Mouse (Mus musculus): ENCODE measurements around the gene Med13l.
A peak's percentile ranks its signal among the peaks of the same experiment; 100 is the strongest.

Med13l gene

DNA sequence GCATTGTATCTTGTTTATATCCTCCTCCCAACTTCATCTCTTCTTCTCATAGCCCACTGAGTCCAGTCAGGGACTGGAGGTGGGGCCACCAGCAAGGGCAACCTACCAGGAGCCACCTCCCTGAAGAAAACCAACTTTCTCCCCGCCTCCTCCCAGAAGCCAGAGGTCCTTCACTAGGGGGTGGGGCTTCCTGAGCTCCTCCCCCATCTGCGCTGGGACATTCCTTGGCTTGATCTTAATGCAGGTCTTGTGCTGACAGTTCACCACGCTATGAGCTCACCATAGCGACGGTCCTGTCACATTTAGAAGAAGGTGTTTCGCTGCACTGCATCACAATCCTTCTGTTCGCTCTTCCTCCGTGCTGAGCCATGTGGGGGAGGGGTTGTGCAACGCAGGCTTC lies 229.3 kb downstream of the Med13l start:
- no peak for DNase-seq (ENCODE audit: low spot score in 2 of 2)

DNA sequence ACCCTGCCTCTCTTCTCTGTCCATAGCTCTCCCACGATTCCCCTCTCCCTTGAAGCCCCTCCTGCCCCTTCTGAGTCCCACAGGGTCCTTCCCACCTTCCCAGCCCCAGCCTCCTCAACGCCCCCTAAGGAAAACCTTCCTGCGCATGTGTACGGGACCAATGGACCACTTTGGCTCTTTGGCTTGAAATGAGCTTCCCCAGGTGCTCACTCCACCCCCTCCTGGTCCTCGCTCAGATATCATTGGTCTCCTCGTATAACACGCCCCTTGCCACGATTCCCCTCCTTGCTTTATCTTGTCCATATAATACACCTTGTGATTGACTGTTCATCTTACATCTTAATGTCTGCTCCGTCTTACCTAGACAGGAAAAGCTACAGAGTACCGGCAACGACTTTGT lies 237.3 kb downstream of the Med13l start:
- no peak for DNase-seq (ENCODE audit: low spot score in 2 of 2)

DNA sequence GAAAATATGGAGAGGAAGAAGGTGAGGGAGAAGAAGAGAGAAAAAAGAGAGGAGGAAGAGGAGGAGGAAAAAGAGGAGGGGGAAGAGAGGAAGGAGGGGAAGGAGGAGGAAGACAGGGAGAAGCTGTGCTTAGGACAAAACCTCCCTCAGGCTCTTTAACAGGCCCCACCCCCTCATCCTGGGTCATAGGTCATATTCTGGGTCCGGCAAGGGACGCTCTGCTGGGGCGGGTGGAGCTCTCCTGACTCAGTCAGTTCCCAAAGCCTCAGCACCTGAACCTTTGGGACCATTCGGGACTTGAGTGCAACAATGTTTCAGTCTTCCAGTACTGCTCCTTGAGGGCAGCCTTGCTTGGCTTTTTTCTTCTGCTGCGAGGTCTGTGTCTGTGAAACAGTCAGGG lies 241.1 kb downstream of the Med13l start:
- no peak for DNase-seq (ENCODE audit: low spot score in 2 of 2)

DNA sequence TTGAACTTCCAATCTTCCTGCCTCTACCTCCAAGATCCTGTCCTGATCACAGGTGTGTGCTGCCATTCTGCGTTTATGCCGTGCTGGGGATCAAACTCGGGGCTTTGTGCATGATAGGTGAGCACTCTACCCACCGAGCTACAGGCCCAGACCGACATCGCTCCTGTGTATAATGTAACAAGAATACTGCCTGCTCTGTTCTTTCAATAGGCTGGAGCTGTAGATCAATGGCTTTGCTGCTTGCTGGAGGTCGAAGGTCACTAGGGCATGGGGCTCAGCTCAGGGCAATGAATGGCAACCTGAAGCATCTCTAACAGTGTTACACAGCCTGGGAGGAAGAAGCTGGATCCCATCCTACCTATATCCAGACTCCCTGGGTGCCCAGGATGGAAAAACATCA lies 241.6 kb downstream of the Med13l start:
- no peak for DNase-seq (ENCODE audit: low spot score in 2 of 2)

DNA sequence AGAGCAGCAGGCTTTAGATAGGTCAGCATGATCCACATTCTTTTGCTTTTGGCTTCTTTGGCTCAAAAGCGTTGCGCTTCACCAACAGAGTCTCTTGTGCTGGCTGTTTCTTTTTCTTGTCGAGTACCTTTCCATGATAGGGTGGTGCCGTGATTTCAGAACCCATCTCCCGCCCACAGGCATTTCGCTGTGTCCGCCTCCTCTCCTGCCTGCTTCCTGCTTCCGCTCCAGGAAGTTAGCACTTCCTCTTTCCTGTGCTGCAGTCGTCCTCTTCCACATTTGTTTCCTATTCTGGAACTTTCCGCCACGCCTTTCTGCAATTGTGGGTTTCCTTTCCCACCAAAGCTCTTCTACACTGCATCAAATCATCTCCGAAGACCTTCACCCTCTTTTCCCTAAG lies 248.5 kb downstream of the Med13l start:
- DNase-seq (ENCODE audit: low spot score in 2 of 2), result no peak

DNA sequence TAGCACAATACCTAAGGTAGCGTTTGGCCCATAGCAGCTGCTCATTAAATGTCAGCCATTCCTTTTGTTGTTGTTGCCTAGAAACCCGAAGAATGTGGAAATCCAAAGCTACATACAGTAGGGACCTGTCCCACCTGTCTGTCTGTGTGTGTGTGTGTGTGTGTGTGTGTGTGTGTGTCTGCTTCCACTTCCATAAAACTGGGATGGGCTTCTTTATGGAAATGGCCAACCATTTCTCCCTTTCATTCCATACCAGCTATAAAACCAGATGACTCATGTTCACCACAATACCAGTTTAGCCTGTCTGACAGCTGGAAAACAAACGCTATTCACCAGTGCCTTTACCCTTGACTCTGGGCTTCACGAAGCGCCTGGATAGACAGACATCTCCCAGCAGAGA lies 249.1 kb downstream of the Med13l start:
- peak; percentile 23 to 46 for DNase-seq (ENCODE audit: low spot score in 2 of 2)

DNA sequence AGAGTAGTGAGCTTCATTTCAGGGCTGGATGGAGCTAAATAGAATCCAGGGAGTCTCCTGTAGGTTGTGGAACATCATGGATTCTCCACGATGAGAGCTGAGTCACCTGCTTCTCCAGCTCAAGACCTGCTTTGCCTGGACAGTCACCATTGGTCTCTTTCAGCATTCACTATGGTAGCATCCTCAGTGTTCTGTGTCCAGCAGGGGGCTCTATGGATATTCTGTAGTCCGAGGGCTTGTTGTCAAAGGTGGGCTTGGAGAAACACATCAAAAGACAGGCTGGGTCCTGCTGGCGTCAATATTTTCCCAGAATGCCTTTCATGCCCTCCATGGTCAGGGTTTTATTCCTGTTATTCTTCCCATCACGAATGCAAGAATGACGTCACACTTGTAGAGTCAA lies 251.2 kb downstream of the Med13l start:
- DNase-seq (ENCODE audit: low spot score in 2 of 2), result no peak

DNA sequence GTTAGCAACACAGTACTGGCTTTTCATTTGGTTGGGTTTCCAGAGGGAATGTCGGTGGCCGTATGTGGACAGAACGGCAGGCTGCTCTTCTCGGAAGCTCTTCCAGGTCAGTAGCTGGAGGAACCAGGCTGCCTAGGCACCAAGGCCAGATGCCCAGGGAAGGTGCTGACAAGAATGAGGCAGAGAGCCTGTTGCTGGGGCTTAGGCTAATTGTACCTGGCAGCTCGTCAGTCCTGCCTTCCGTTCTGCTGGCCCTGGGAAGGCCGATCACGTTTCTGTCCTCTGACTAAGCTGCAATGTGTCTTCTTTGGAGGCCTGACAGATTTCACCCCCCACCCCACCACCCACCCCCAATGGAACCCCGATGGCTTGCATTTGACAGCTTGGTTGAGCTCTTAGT lies 251.9 kb downstream of the Med13l start:
- no peak for DNase-seq (ENCODE audit: low spot score in 2 of 2)

DNA sequence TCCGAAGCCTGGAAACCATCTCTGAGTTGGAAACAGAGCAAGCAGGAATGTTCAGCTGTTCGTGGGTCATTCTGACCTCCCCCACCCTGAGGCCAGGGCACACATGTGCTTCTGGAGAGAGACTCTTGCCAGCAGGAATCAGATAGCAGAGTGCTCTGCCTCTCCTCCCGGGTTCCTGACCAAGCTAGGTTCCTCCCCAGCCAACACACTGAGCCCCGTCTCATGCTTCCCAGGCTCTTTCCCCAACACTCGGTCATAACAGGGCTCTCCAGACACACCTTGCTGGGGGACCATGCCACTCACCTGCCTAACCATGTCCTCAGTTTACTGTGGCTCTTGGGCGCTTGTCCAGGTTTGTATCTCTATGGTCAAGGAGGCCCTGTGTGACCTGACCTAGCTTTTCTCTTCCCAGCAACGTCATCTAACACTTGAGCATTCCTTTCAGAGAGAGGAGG lies 252.5 kb downstream of the Med13l start:
- no peak for DNase-seq (ENCODE audit: low spot score in 2 of 2)

DNA sequence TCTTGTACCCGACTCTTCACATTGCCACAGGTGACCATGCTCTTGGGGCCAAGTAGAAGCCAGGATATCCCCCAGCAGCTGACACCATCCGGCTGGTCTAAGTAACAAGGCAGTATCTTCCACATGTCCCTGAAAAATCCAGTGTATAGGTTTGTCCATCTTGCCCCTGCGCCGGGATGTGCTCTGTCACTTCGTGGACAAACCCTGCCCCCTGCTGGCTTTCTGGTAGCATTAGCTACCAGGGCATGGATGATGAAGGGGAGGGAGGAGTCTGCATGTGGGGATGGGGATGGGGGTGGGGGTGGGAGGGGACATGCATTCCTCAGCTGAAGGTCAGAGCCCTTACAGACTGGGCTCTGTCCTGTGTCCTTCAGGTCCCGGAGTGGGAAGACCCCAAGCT lies 253.6 kb downstream of the Med13l start:
- DNase-seq (ENCODE audit: low spot score in 2 of 2), result peak in 1 of 2 experiments; percentile 28
